Mouse (Mus musculus) cerebellum, adult 18-20 months (tissue): ENCODE results near the gene Serpinb1a.

Source experiments
- DNase-seq, 2 experiments: peaks; one replicate each; pipeline ENCODE4 v3.0.0; 2021

Serpinb1a gene

DNA sequence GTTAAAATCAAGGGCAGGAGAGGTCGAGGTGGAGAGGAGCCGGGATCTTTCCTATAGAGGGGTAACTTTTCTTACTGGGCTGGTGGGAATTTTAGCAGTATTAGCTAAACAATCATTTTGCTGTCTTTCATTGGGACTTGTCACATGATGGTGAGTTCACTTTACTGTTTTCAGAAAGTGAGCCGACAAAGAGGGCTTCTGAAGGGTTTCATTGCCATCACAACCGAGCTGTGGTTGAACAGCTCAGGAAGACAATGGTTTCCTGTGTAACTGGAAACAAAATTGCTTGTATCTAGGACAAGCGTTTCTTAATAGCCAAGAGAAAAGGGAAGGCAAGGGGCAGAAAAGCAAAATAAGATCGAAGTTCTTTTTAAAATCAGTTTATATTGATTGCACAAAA lies 17.7 kb downstream of the Serpinb1a start:
- DNase-seq, result no peak

DNA sequence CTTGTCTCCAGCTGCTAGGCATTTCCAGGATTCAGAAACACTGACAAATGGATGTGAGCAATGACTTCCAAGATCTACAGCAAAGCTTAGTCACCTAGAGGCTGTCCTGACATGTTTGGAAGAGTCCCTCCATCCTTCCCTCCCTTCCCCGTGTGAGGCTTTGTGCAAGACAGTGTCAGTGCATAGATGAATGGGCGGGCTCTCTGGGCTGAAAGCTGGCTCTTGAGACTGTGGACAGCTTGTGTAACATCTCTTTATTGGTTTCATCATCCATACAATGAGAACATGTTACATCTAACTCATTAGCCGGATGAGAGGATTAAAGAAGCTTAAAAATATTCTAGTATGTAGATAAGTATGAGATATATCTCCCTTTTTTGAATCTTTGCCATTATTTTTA lies 18.2 kb downstream of the Serpinb1a start:
- DNase-seq, result no peak

DNA sequence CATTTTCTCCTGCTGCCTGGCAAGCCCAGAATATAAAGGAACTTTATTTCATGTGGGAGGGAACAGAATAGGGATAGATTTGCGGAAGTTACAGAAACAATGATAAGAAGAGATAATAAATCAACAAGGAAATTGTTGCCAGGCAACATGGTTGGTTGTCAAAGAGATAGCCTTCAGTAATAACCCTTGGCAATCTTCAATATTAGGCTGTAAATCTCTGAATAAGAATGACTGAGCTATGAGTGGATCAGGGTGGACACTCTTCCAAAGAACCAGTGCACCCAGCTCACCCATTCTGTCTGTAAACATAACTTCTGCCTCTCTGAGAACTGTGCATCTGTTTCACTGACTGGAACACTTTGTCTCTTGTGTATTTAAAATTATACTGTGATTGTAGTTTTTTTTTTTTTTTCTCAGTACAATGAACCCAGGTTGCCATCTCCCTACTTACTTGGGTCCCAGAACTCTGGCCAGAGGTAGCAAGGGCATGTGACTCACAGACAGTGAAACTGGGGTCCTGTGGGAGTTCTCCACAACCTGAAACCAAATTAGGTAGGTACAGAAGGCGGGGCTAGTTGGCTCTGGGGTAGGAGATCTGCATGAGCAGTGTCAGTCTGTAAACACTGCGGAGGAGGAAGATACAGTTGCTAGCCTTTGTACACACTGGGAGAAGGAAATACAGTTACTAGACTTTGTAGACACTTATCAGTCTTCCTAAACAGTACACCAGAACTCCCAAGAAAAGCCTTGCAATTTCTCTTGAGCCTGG lies 19.3 kb downstream of the Serpinb1a start:
- no peak for DNase-seq

DNA sequence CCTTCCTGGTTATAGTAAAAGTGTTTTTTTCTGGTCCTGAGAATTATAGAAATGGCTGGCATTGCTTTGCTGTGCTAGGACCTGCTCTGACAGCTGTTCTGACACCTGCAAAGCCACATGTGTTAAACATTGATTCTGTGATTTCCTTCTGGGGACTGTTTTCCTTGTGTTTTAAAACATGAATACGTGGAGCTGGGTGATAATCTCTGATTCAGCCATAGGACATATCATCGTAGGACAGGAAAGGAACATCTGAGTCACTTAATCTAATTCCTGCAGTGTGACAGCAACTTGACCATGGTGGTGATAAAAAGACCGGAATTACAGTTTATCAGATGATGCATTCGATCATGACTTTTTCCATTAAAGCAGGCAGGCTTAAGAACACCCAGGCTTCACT lies 22.1 kb downstream of the Serpinb1a start:
- no peak for DNase-seq

DNA sequence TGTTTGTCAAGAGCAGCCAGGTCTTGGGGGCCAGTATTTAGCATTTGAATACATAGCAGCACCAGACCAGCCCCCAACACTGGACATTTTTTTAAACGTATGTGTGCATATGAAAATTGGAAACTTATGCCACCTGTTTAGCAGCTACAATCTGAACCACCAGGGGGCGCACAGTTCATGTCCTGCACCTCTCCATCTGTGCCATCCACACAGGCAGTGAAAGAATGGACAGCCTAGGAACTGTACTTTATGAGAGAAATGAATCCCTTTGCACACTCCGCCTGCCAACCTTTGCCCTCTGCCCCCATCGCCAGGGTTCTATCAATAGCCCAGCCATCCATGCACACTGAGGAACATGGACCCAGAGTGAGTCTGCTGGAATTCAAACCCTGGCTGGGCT lies 23.0 kb downstream of the Serpinb1a start:
- peak; percentile 53 to 56 for DNase-seq

DNA sequence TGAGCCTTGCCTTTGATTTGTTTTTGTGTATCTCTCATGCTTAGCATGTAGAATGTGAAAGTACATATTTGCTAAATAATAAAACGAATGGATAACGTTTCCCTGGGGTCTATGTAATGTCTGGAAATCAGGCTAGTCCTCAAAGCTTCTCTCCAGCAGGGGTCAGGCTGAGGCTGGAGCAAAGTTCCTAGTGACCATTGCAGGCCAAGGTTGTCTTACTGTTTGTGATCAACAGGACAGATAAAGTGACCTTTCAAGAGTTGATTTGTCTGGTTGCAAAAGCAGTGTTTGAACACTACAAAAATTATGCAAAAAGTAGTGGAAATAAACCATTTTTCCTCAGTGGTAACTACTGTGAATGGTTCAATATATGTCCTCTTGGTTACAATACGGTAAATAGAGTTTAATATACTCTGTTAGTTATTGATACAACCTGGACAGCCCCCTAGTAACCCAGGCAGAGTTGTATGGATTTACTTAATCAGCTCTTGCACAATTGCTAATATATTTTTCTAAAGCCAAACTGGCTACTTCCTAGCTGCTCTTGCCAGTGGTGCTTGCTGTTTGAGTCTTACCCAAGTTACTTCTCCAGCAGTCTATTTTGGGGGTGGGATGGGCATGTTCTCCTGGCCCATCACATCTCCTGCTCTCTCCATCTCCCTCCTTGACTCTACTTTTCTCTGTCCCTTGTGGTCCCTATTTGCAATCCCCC lies 23.7 kb downstream of the Serpinb1a start:
- no peak for DNase-seq

DNA sequence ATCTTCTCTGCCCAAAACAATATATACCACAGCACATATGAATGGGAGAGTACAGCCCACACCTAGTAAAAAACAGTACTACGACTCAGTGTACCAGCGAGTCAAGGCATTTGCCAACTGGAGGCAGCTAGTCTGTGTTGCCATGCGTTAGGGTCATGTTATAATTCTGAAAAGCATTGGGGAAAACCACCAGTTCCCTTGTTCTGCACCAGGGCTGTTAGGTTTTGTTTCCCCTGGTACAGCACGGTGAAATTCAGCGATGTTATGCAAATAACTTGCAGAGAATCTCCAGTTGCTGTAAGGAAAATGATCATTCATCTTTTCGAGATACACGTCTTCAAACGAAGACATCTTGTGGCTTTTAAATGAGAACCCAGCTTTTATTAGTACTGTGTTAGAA lies 25.4 kb downstream of the Serpinb1a start:
- DNase-seq, result no peak

DNA sequence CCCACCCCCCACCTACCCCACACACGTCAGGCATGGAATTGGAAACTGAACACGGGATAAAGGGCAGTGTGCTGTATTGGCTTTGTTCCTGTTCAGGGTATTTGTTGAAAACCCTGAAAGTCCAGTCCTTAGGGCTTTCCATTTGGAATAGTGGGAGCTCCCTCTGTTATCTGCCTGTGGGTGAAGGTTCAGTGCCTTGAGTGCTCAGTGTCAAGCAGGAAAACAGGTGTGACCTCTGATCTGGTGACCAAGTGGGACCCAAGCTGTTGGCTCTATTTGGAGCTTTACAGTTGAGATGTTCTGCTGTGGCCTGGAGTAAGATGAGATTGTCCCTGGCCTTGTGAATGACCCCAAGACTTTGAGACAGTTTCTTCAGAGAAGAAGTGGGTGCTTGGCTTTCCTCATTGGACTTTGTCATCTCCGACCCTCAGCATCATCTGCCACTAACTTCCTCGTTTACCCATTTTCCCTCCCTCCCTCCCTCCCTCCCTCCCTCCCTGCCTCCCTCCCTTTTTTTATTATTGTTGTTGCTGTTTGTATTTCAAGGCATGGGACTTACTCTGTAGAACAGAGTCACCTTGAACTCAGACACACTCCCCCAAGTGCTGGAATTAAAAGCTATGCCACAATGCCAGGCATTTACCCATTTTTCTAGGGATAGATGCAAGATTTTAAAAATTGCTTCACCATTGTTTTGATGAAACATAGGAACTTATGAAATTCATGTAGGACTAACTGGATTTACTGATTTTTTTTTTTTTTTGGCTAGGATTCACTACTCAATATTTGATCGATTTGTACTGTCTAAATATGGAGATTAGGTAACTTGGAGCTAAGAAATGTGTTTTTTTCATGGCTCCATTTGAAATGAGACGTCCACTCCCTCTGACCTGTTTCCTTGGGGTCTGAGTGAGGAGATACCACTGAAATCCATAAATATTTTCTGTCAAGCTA lies 26.3 kb downstream of the Serpinb1a start:
- no peak for DNase-seq

DNA sequence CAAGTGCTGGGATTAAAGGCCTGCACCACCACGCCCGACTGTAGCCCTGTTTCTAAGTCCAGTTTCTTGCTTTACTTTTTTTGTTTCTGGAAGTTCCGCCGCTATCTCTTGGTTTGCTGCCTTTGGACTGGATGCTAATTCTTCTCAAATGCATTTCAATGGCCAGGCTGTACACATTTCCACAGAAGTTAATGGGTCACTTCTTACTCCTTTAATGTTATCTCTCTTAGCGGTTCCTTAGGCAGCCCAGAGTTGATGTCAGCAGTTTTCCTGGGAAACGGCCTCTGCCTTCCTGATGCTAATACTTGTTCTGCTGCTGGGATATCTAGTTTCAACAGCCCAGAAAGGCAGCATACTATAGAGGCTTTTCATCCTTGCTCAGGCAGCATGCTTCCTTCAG lies 27.9 kb downstream of the Serpinb1a start:
- no peak for DNase-seq

DNA sequence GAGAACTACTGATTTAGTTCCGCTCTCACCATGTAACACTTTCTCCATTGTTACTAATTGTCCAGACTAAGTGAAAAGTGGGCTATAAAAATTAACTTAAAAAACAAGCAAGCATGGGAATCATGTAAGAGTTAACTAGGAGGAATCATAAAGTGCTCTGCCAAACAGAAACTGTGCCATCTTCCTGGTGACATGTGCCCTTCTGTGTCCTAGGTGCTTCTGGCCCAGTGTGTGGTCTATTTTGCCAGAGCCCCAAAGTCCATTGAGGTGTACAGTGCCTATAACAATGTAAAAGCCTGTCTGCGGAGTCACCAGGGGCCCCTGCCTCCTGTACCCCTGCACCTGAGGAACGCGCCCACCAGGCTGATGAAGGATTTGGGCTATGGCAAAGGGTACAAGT lies 29.3 kb downstream of the Serpinb1a start:
- DNase-seq, result no peak

DNA sequence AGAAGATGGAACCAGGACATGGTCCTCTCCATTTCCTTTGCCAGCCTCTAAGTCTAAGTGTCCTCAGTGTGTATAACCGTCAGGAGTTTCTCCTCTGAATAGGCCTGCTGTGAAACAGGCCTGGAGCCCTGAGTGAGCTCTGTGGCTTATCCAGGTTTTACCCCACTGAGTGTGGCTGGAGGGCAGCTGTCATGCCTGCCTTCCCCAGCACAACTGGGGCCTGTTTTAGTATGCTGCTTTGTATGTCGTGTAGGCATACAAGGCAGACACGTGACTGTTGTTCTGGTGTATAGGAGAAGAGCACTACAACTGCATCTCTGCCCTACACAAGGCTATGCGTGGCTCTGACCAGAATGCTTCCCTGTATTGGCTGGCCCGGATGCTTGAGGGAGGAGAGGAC lies 31.1 kb downstream of the Serpinb1a start:
- no peak for DNase-seq

DNA sequence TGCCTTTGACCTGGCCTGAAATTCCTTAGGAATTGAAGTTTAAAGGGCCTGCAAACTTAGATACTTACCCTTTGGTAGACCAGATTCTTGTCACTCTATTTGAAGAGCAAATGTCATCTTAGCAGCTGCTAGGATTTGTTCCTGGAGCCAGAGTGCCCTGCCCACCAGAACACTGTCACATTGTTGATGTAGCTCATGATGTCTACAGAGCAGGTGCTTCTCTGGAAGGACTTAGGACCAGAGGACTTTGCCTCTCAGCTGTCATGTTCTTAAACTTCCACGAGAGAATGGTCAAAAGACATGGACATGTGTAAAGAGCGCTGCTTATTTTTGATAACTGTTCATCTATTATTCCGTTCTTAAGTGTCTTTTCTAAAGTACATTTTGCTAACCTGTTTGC lies 31.7 kb downstream of the Serpinb1a start:
- DNase-seq, result no peak

DNA sequence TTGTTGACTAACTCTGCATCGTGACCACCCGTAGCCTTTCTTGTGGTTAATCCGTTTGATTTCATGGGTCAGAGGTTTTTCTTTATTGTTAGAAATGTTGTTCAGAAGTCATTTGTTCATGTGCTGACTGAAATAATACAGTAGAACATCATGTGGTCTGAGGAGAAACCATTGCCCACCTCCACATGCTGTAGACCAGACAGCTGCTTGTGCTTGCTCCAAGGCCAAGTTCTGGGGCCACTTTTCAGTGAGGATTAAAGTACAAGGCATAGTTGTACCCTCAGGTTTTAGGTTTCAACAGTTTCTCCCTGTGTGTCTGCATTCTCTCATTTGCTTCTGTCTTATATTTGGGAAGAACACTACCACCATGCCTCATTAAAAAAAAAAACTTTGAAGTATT lies 43.4 kb downstream of the Serpinb1a start:
- no peak for DNase-seq

DNA sequence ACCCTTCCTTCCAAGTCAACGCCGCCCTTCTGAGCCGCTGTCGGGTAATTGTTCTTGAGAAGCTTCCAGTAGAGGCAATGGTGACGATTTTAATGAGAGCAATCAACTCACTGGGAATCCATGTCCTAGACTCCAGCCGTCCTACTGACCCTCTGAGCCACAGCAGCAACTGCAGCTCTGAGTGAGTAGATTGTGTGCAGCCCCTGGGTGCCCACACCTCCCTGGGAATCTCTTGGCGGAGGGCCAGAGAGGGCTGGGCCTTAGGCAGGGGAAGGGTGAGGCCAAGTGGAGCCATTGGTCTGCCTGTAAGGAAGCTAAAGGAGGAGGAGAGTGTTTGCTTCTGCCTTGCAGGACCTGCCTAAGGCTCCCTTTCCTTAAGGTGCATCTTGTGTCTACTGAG lies 44.2 kb downstream of the Serpinb1a start:
- peak; percentile 23 to 26 for DNase-seq

DNA sequence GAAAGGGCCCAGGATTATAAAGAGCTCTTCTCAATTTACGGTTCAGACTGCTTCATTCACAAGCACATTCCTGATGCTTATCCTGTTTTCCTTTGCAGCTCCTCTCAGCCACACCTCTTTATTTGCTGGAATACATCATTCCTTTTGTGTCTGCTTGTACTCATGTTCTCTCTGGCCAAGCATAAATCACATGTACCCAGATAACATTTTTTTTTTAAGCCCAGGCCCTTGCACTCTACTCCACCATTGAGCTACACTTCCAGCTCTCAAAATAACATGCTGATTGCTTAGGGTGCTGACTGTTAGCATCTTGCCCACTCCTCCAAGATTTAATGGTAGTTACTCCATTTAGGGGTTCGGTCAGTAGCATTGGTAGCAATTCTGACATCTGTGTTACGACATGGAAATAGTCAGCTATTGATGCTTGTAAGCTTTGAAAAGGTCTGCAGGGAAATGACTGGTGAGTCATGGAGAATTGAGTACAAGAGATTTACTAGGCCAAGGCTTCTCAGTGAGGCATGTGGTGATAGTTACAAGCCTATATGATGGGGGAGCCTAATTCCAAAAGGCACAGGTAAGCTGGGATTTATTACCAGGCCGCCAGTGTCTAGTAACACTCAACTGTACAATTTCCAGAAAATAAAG lies 47.2 kb downstream of the Serpinb1a start:
- no peak for DNase-seq

DNA sequence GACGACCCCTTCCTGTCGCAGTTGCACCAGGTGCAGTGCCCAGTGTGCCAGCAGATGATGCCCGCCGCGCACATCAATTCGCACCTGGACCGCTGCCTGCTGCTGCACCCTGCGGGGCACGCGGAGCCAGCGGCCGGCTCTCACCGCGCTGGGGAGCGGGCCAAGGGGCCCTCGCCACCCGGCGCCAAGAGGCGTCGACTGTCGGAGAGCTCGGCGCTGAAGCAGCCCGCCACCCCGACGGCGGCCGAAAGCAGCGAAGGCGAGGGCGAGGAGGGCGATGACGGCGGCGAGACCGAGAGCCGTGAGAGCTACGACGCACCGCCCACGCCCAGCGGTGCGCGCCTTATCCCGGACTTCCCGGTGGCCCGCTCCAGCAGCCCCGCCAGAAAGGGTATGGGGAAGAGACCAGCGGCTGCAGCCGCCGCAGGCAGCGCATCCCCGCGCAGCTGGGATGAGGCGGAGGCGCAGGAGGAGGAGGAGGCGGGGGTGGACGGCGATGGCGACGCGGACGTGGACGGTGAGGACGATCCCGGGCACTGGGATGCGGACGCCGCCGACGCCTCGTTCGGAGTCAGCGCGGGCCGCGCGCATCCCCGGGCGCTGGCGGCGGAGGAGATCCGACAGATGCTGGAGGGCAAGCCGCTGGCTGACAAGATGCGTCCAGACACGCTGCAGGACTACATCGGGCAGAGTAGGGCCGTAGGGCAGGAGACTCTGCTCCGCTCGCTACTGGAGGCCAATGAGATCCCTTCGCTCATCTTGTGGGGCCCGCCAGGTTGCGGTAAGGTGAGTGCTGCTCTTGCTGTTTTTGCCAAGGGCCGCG lies 48.5 kb downstream of the Serpinb1a start, which contains the start of gene D930007J09Rik:
TSS of gene D930007J09Rik (minus strand) at position 591 of the 823 bp plus-strand sequence.
- peak; percentile 56 to 65 for DNase-seq

DNA sequence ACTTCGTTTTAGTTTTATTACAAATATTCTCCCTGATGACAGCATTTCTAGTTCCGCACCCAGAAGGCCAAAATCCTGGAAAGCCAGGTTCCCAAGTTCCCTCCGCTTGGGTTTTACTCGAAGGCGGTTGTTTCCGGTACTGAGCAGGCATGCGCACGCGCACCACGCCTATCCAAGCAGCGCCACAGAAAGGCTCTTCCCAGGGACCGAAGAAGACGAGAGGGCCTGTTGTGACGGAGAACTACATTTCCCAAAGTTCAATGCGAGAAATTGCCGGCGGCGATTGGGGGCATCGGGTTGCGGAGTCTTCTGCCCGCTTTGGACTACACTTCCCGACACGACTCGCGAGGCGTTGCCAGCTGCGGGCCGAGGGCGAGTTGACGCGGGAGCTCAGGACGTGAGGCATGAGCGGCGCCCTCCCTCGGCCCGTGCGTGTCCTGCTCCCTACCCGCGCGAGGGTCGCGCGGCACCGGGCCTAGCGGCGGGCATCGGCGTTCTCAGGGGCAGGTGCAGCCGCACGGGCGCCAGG lies 49.2 kb downstream of the Serpinb1a start, which contains the start of gene Wrnip1:
TSS of gene Wrnip1 (plus strand) at position 346 of the 529 bp plus-strand sequence.
- peak; percentile 95 to 99 for DNase-seq

DNA sequence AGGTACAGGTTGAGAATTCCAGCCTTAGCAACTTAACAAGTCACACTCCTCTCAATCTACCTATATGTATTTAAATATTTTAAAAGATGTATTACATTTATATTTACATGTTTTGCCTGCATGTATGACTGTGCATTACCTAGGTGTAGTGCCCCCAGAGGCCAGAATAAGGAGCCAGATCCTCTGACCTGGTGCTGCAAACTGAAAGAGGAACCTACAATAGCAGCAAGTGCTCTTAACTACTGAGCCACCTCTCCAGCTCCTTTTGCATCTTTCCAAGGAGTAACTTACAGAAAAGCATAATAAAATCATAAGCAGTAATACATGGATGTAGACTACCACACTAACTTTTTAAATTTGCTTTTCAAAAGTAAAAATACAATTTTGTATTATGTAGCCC lies 50.1 kb downstream of the Serpinb1a start:
- DNase-seq, result no peak

DNA sequence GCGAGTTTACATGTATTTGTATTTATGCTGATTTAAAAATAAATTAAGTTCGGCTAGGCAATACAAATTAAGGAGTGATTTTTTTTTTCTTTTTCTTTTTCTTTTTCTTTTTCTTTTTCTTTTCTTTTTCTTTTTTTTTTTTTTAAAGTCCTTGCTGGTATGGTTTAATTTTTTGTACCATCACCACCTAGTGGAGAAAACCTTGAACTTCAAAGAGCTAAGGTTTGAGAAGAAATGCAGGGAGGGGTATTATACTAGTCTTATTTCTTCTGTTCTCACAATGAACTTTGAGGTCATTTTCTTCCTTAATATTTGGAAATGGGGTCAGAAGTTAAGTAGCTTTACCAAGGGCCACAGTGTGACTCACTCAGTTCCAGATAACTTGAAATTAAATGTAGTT lies 51.9 kb downstream of the Serpinb1a start:
- DNase-seq, result no peak

DNA sequence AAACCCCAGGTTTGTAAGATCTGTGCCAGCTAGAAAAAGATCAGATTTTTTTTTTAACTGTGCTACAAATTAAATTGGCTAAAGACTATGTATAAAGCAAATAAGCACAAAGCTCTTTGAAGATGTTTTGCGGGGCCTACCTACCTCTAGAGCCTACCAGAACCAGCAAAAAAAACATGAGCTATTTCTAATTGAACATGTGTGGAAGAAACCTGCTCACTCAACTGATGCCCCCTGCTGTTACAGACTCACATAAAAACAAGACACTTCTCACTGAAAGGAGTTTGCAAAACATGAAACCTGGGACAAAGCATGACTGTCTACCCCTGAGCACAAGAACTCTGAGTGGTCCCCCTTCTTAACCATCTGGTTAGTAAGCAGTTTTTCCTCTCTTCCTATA lies 53.9 kb downstream of the Serpinb1a start:
- no peak for DNase-seq

DNA sequence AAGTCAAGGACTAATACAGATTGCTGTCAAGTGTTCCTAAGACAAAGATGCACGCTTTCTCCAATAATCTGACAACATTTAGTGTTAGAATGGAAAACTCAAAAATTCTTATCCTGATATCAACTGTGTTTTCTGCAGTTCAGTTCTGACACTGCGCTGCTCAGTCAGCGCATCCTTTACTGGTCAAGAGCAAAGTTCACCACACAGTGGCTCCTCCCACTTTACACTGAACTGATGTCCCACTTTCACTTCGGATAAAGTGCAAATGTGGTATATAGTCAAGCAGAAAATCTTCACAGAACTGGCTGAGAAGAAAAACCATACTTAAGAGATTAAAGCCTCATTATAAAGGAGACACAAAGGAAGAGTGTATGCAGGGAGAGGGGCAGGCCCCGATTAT lies 55.8 kb downstream of the Serpinb1a start:
- DNase-seq, result no peak
